Mouse (Mus musculus): ENCODE measurements around the gene Clcnka.

- no peak for TF ChIP-seq USF1 (IDR thresholded peaks at IDR 0.05; ENCODE audit: low read depth)
- no peak for TF ChIP-seq CTCF (IDR thresholded peaks at IDR 0.05; ENCODE audit: control insufficient read depth, insufficient read depth, insufficient read length)
- no peak for TF ChIP-seq FOSL1 (IDR thresholded peaks at IDR 0.05; ENCODE audit: insufficient read depth, low read length, poor library complexity, severe bottlenecking)
- TF ChIP-seq MAX (IDR thresholded peaks at IDR 0.05) = no peak
- TF ChIP-seq MYOD1 (IDR thresholded peaks at IDR 0.05; ENCODE audit: control insufficient read depth, insufficient read length, low read depth) = no peak
- no peak for TF ChIP-seq CEBPB (IDR thresholded peaks at IDR 0.05; ENCODE audit: low read depth)
These were observed 47.7 kb upstream of the Clcnka start for GRCm38 (mm10) chr4:141446211-141446610.

All from C2C12 (cell line).